Mouse (Mus musculus): Measurements from ENCODE around the gene Piga. TPM values are rescaled to one million over a fixed set of nuclear protein-coding genes. Genes with fewer than 3 reads are reported as not detected.

The Piga gene
- polyA plus RNA-seq, 1 experiment from 2014 or later = 7.6 TPM

DNA sequence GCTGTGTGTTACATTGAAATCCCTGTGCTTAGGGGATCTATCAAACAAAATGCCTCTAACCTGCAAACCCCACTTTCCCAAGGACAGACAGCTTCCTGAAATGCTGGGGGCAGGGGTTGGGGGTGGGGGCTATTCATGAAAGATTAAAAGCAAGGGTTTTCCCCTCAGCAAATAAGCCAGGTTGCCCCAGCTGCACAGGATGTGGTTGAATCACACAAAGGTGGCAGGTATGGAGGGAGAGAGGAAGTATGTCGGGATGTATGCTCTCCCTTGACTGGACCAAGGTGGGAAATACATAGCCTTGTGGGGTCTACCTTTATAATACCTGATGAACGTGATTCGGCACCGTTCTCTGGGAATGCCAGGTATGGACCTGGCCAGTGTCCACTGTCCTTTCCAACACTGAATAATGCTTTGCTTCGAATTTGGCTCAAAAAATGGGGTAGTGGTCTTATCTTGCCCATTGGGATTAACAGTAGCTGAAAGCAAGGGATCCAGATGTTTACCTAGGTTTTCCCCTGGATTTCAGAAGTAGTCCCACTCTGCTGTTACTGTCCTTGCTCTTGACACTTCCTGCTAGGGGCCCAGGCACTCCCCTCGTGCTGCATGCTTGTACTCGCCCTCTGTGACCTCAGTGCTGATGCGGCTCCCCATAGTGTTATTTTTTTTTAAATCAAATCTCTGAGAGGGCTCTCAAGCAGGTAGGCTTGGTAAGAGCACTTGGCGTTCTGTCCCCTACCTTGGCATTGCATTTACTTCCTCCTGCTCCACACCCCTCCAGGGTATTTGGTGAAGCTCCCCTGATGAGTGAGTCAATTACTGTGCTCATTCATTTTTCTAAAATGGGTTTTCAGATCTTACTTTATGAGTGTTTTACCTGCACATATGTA lies 13.2 kb upstream of the Piga start:
- H3K9ac ChIP-seq (replicated peaks; ENCODE audit: low read depth, low read length) = no peak overlapping the region

GRCm38 (mm10) chrX:164408301-164408927 lies 11.2 kb upstream of the Piga start:
- 88% methylated on average over 3 of the region's 3 CpGs for WGBS
- Histone ChIP-seq H3K27ac (ENCODE audit: low read length) (no peak overlapping the region), H3K4me2 (ENCODE audit: low read length) (no peak overlapping the region), H3K4me1 (replicated peaks; ENCODE audit: control insufficient read depth, insufficient read depth, low read length) (no peaks in the 10 kb centered on the region), H3K36me3 (ENCODE audit: control insufficient read depth, insufficient read depth) (no peaks in the 10 kb centered on the region), H3K9ac (replicated peaks; ENCODE audit: low read depth, low read length) (no peak overlapping the region), H3K4me3 (replicated peaks; ENCODE audit: low read length) (no peak overlapping the region), H3K27me3 (replicated peaks; ENCODE audit: control insufficient read depth, insufficient read depth, low read length) (no peaks in the 10 kb centered on the region), H3K9me3 (ENCODE audit: control insufficient read depth, low read length) (no peaks in the 10 kb centered on the region)
- ATAC-seq = no peak

More for the DNA sequence above, 13.2 kb upstream of the Piga start:
- Histone ChIP-seq H3K4me2 (ENCODE audit: low read length) (no peak overlapping the region), H3K4me1 (replicated peaks; ENCODE audit: control insufficient read depth, insufficient read depth, low read length) (no peaks in the 10 kb centered on the region), H3K9me3 (ENCODE audit: control insufficient read depth, low read length) (no peaks in the 10 kb centered on the region), H3K4me3 (replicated peaks; ENCODE audit: low read length) (no peak overlapping the region), H3K27ac (ENCODE audit: low read length) (no peak overlapping the region), H3K36me3 (ENCODE audit: control insufficient read depth, insufficient read depth) (no peaks in the 10 kb centered on the region), H3K27me3 (replicated peaks; ENCODE audit: control insufficient read depth, insufficient read depth, low read length) (no peaks in the 10 kb centered on the region)
- ATAC-seq = no peak
- WGBS = 75% methylated on average over 9 of the region's 9 CpGs

GRCm38 (mm10) chrX:164410562-164410961 lies 9.0 kb upstream of the Piga start:
- 84% methylated on average over 1 of the region's 1 CpGs for WGBS
- H3K36me3 ChIP-seq (ENCODE audit: control insufficient read depth, insufficient read depth) = no peaks in the 10 kb centered on the region
- H3K27me3 ChIP-seq (replicated peaks; ENCODE audit: control insufficient read depth, insufficient read depth, low read length) = no peaks in the 10 kb centered on the region
- H3K9me3 ChIP-seq (ENCODE audit: control insufficient read depth, low read length) = no peaks in the 10 kb centered on the region
- H3K27ac ChIP-seq (ENCODE audit: low read length) = no peak overlapping the region
- no peaks in the 10 kb centered on the region for H3K4me1 ChIP-seq (replicated peaks; ENCODE audit: control insufficient read depth, insufficient read depth, low read length)
- no peak overlapping the region for H3K4me3 ChIP-seq (replicated peaks; ENCODE audit: low read length)
- H3K9ac ChIP-seq (replicated peaks; ENCODE audit: low read depth, low read length) = no peak overlapping the region
- no peak for ATAC-seq
- no peak overlapping the region for H3K4me2 ChIP-seq (ENCODE audit: low read length)

DNA sequence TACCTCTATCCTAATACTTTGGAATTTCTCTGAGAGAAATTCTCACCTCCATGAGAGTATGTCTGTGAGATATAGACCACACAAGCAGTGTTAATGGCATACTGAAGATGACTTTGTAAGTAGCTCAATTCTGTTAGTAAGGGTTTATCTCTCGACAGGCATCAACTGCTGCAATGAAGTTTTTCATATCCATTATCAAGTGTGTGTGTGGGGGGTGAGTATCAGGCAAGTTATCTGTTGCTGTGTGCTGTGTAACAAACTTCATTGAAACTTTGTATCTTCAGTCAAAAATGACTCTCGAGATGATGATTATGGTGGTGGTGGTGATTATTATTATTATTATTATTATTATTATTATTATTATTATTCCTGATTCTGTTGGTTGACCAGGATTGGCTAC lies 2.8 kb upstream of the Piga start:
- Histone ChIP-seq H3K9ac (replicated peaks; ENCODE audit: low read depth, low read length) (no peak overlapping the region), H3K27ac (ENCODE audit: low read length) (no peak overlapping the region), H3K9me3 (ENCODE audit: control insufficient read depth, low read length) (no peaks in the 10 kb centered on the region), H3K4me1 (replicated peaks; ENCODE audit: control insufficient read depth, insufficient read depth, low read length) (peaks cover 5% of the 10 kb centered on the region; the same call in 1 of the 2 replicates), H3K4me2 (ENCODE audit: low read length) (no peak overlapping the region), H3K27me3 (replicated peaks; ENCODE audit: control insufficient read depth, insufficient read depth, low read length) (no peaks in the 10 kb centered on the region), H3K36me3 (ENCODE audit: control insufficient read depth, insufficient read depth) (no peaks in the 10 kb centered on the region), H3K4me3 (replicated peaks; ENCODE audit: low read length) (no peak overlapping the region)
- WGBS = 85% methylated on average over 2 of the region's 2 CpGs
- no peak for ATAC-seq

- Histone ChIP-seq H3K27me3 (replicated peaks; ENCODE audit: control insufficient read depth, insufficient read depth, low read length) (no peaks in the 10 kb centered on the region), H3K4me1 (replicated peaks; ENCODE audit: control insufficient read depth, insufficient read depth, low read length) (peaks cover 5% of the 10 kb centered on the region; the same call in 1 of the 2 replicates), H3K4me2 (ENCODE audit: low read length) (no peak overlapping the region), H3K9ac (replicated peaks; ENCODE audit: low read depth, low read length) (no peak overlapping the region), H3K9me3 (ENCODE audit: control insufficient read depth, low read length) (no peaks in the 10 kb centered on the region), H3K36me3 (ENCODE audit: control insufficient read depth, insufficient read depth) (no peaks in the 10 kb centered on the region), H3K4me3 (replicated peaks; ENCODE audit: low read length) (no peak overlapping the region), H3K27ac (ENCODE audit: low read length) (no peak overlapping the region)
- no peak for ATAC-seq
Measured at GRCm38 (mm10) chrX:164418008-164418407, 1.6 kb upstream of the Piga start.

GRCm38 (mm10) chrX:164419955-164420354 lies 368 bp downstream of the Piga start:
- ATAC-seq = peak; percentile 26; the same call in 1 of the 2 replicates
- WGBS = 19% methylated on average over 13 of the region's 13 CpGs
- Histone ChIP-seq H3K4me3 (replicated peaks; ENCODE audit: low read length) (peak overlapping the region; percentile 63), H3K27me3 (replicated peaks; ENCODE audit: control insufficient read depth, insufficient read depth, low read length) (no peaks in the 10 kb centered on the region), H3K9me3 (ENCODE audit: control insufficient read depth, low read length) (no peaks in the 10 kb centered on the region), H3K4me1 (replicated peaks; ENCODE audit: control insufficient read depth, insufficient read depth, low read length) (peaks cover 5% of the 10 kb centered on the region; the same call in 1 of the 2 replicates), H3K27ac (ENCODE audit: low read length) (peak overlapping the region; percentile 61), H3K4me2 (ENCODE audit: low read length) (peak overlapping the region; percentile 61), H3K36me3 (ENCODE audit: control insufficient read depth, insufficient read depth) (no peaks in the 10 kb centered on the region), H3K9ac (replicated peaks; ENCODE audit: low read depth, low read length) (peak overlapping the region; percentile 59)

DNA sequence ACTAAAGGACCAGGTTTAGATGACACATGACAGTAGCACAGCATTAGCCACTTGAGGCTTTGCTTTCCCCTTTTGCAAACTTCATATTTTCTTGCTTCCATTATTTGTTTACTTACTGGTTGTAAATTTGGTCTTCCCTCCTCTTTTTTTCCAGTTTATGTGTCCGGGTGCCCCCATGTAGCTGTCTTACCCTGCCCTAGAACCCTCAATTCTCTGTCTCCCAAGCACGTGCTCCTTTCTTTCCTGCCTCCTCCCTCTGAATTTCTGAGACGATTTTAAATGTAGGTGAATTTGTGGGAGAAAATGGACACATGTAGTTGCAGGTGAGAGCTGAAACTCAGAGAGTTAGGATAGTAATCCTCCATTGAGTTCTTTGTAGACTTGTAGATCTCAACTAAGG lies 931 bp downstream of the Piga start:
- Histone ChIP-seq H3K9me3 (ENCODE audit: control insufficient read depth, low read length) (no peaks in the 10 kb centered on the region), H3K9ac (replicated peaks; ENCODE audit: low read depth, low read length) (no peak overlapping the region), H3K36me3 (ENCODE audit: control insufficient read depth, insufficient read depth) (no peaks in the 10 kb centered on the region), H3K4me3 (replicated peaks; ENCODE audit: low read length) (peak overlapping the region; percentile 63), H3K27ac (ENCODE audit: low read length) (no peak overlapping the region), H3K27me3 (replicated peaks; ENCODE audit: control insufficient read depth, insufficient read depth, low read length) (no peaks in the 10 kb centered on the region), H3K4me2 (ENCODE audit: low read length) (peak overlapping the region; percentile 61), H3K4me1 (replicated peaks; ENCODE audit: control insufficient read depth, insufficient read depth, low read length) (peaks cover 5% of the 10 kb centered on the region; the same call in 1 of the 2 replicates)
- 59% methylated on average over 3 of the region's 3 CpGs for WGBS
- ATAC-seq = no peak

- peaks cover 5% of the 10 kb centered on the region; the same call in 1 of the 2 replicates for H3K4me1 ChIP-seq (replicated peaks; ENCODE audit: control insufficient read depth, insufficient read depth, low read length)
- 91% methylated on average over 1 of the region's 1 CpGs for WGBS
Measured at GRCm38 (mm10) chrX:164424821-164425220, 5.2 kb downstream of the Piga start.

GRCm38 (mm10) chrX:164427295-164427694 lies 7.7 kb downstream of the Piga start:
- Histone ChIP-seq H3K27me3 (replicated peaks; ENCODE audit: control insufficient read depth, insufficient read depth, low read length) (no peaks in the 10 kb centered on the region), H3K9me3 (ENCODE audit: control insufficient read depth, low read length) (no peaks in the 10 kb centered on the region), H3K9ac (replicated peaks; ENCODE audit: low read depth, low read length) (no peak overlapping the region), H3K4me2 (ENCODE audit: low read length) (no peak overlapping the region), H3K36me3 (ENCODE audit: control insufficient read depth, insufficient read depth) (peaks cover 3% of the 10 kb centered on the region; the same call in 1 of the 2 replicates), H3K27ac (ENCODE audit: low read length) (no peak overlapping the region), H3K4me1 (replicated peaks; ENCODE audit: control insufficient read depth, insufficient read depth, low read length) (no peaks in the 10 kb centered on the region), H3K4me3 (replicated peaks; ENCODE audit: low read length) (no peak overlapping the region)
- ATAC-seq = no peak
- 90% methylated on average over 4 of the region's 4 CpGs for WGBS

More at GRCm38 (mm10) chrX:164424821-164425220, 5.2 kb downstream of the Piga start:
- H3K9ac ChIP-seq (replicated peaks; ENCODE audit: low read depth, low read length) = no peak overlapping the region
- H3K36me3 ChIP-seq (ENCODE audit: control insufficient read depth, insufficient read depth) = no peaks in the 10 kb centered on the region
- H3K4me3 ChIP-seq (replicated peaks; ENCODE audit: low read length) = no peak overlapping the region
- no peak overlapping the region for H3K4me2 ChIP-seq (ENCODE audit: low read length)
- no peaks in the 10 kb centered on the region for H3K27me3 ChIP-seq (replicated peaks; ENCODE audit: control insufficient read depth, insufficient read depth, low read length)
- no peak overlapping the region for H3K27ac ChIP-seq (ENCODE audit: low read length)
- H3K9me3 ChIP-seq (ENCODE audit: control insufficient read depth, low read length) = no peaks in the 10 kb centered on the region
- ATAC-seq = no peak
